Mouse (Mus musculus): ENCODE measurements around the gene Lmln. TPM values are rescaled to one million over a fixed set of nuclear protein-coding genes. Genes with fewer than 3 reads are reported as not detected.
"Not testable (repeated sequence)": the region's sequence is repeated elsewhere in the genome, so short reads cannot be mapped to it uniquely, and the experiment has no call there.

The Lmln gene
- polyA plus RNA-seq, 1 experiment = 11.4 TPM

DNA sequence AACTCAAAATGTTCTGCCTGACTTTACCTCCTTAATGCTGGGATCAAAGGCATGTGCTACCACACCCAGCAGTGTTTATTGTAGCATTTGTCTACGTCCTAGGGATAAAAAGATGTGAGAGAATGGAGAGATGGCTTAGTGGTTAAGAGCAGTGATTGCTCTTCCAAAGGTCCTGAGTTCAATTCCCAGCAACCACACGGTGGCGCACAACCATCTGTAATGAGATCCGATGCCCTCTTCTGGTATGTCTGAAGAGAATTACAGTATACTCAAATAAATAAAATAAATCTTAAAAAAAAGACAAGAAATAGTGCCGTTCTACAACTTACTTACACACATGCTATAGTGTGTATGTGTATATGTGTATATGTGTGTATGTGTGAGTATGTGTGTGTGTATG, 105.2 kb downstream of the Lmln start:
- H3K27ac ChIP-seq (ENCODE audit: insufficient read depth, low read length) = no peak overlapping the region
- 0 out of 2 replicates have a peak, but pooled peaks have one; percentile 15 for TF ChIP-seq CTCF (IDR thresholded peaks at IDR 0.05; ENCODE audit: extremely low read depth, insufficient read depth, low read length)
- TF ChIP-seq POLR2A (IDR thresholded peaks at IDR 0.05; ENCODE audit: extremely low read depth, insufficient read depth, low read length) = no peak
- H3K4me3 ChIP-seq (ENCODE audit: insufficient read depth, low read length) = no peak overlapping the region
- H3K4me1 ChIP-seq (ENCODE audit: control insufficient read depth, insufficient read depth, low read length) = no peaks in the 10 kb centered on the region

DNA sequence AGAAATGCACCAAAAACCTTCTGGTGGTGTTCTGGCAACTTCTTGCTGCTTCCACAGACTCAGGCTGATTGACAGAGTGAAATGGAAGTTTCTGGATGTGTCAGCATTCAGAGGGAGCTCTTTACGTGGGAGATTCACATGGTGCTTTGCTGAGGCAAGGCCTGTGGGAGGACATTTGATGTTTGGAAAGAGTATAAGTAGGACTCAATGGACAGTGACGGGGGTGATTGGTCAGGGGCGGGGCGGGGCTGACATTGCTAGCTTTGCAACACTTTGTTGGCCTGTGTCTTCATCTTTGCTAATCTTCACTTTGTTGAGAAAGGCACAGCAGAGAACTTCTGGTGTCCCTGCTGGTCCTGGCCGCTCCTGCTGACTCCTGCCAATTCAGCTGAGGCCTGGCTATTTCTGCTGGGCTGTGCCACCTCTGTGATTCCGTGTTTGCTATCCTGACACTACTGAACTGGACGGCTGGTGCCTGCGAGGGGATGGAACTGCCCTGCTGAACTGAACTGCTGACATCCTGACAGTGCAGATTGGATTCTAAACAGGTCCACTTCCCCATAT, 107.2 kb downstream of the Lmln start:
- Histone ChIP-seq H3K4me3 (ENCODE audit: insufficient read depth, low read length) (no peak overlapping the region), H3K27ac (ENCODE audit: insufficient read depth, low read length) (no peak overlapping the region), H3K4me1 (ENCODE audit: control insufficient read depth, insufficient read depth, low read length) (no peaks in the 10 kb centered on the region)
- TF ChIP-seq CTCF (IDR thresholded peaks at IDR 0.05; ENCODE audit: extremely low read depth, insufficient read depth, low read length) (no peak), POLR2A (IDR thresholded peaks at IDR 0.05; ENCODE audit: extremely low read depth, insufficient read depth, low read length) (no peak)

DNA sequence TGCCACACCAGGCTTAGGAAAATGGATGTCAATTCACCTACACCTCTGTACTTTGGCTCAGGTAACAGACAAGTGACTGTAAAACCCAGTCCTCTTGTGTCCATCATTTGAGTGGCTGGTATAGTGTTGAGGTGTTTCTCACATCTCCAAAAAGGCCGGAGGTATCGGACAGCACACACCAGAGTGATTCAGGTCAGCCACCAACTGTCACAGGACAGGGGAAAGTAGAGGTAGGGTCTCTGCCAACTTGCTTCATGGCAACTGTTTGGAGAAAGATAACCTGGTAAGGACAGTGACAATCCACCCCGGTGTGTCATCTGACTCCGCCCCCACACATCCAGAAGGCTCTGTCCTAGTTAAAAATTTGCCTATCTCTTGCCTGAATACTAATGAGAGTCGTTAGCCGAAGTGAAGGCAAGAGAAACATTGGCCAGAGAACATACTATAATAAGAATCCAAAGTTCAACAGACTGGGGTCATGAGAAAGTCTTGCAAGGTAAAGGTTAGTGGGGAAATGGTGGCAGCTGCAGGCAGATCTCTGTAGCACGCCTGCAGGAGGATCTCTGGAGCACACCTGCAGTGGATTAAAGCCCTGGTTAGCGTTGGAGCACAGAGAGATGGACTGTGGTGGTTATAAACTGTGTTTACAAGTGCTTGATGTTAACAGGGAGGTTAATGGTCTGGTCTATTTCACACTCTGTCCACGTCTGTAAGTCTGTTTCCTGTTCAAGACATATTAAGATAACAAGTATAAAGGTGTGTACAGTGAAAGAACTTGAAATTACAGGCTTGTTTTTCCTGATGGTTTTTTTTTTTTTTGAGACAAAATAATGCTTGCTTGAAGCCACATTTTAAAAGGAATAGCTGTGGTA, 108.6 kb downstream of the Lmln start:
- Histone ChIP-seq H3K4me1 (ENCODE audit: control insufficient read depth, insufficient read depth, low read length) (no peaks in the 10 kb centered on the region), H3K4me3 (ENCODE audit: insufficient read depth, low read length) (no peak overlapping the region), H3K27ac (ENCODE audit: insufficient read depth, low read length) (no peak overlapping the region)
- TF ChIP-seq CTCF (IDR thresholded peaks at IDR 0.05; ENCODE audit: extremely low read depth, insufficient read depth, low read length) = no peak
- TF ChIP-seq POLR2A (IDR thresholded peaks at IDR 0.05; ENCODE audit: extremely low read depth, insufficient read depth, low read length) = no peak

DNA sequence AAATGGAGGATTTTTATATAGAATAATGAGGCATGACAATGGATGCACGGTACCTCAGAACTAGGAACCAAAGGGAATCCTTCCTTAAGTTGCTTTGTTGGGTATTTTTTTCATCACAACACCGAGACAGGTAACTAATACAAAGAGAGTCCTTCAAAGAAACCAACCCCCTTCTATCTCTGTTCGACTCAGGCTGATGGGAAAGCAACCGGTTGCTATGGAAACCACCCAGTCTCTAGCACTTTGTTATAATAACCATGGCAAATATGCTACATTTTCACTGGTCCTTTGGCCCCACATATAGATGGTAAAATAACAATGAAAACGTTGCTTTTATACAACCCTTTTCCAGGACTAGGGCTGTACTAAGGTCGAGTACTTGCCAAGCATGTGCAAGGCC, 109.5 kb downstream of the Lmln start:
- Histone ChIP-seq H3K4me3 (ENCODE audit: insufficient read depth, low read length) (no peak overlapping the region), H3K27ac (ENCODE audit: insufficient read depth, low read length) (no peak overlapping the region), H3K4me1 (ENCODE audit: control insufficient read depth, insufficient read depth, low read length) (no peaks in the 10 kb centered on the region)
- no peak for TF ChIP-seq POLR2A (IDR thresholded peaks at IDR 0.05; ENCODE audit: extremely low read depth, insufficient read depth, low read length)
- no peak for TF ChIP-seq CTCF (IDR thresholded peaks at IDR 0.05; ENCODE audit: extremely low read depth, insufficient read depth, low read length)

DNA sequence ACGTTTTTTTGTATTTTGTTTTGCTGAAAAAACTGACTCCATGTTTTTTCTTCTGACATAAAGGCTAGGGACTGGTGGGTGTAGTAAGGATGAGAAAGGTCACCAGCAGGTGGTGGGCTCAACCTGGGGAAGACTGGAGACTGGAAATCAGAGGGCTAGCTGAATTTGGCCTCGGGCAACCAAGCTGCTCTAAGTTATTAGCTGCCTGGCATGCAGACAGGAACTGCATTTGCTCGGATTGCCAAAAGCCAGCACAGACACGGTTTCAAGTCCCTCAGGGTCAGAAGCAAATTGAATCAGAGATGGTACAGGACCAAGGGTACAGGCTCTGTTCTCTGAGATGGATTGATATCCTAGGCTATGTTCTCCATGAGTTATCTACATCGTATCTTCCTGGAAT, 110.8 kb downstream of the Lmln start:
- H3K4me1 ChIP-seq (ENCODE audit: control insufficient read depth, insufficient read depth, low read length) = peaks cover under 1% of the 10 kb centered on the region
- H3K27ac ChIP-seq (ENCODE audit: insufficient read depth, low read length) = no peak overlapping the region
- no peak overlapping the region for H3K4me3 ChIP-seq (ENCODE audit: insufficient read depth, low read length)
- TF ChIP-seq CTCF (IDR thresholded peaks at IDR 0.05; ENCODE audit: extremely low read depth, insufficient read depth, low read length) = no peak
- no peak for TF ChIP-seq POLR2A (IDR thresholded peaks at IDR 0.05; ENCODE audit: extremely low read depth, insufficient read depth, low read length)

DNA sequence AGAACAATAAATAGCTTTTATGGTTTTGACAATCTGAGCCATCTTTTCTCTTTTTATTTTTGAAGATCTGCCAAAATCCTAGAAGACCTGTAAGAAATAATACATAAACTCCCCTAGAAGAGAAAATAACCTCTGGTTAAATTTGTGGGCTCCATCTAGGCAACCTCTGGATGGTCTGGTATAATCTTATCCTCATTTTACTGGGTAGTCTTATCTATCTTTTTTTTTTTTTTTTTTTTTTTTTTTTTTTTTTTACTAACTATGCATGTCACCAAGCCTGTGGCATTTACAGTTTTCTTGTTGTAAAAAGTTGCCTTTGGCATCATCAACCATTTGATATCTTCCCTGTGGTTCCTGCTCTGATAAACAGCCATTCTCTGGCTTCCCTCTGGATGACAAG, 112.4 kb downstream of the Lmln start:
- Histone ChIP-seq H3K4me1 (ENCODE audit: control insufficient read depth, insufficient read depth, low read length) (peaks cover 2% of the 10 kb centered on the region), H3K4me3 (ENCODE audit: insufficient read depth, low read length) (no peak overlapping the region), H3K27ac (ENCODE audit: insufficient read depth, low read length) (no peak overlapping the region)
- no peak for TF ChIP-seq POLR2A (IDR thresholded peaks at IDR 0.05; ENCODE audit: extremely low read depth, insufficient read depth, low read length)
- TF ChIP-seq CTCF (IDR thresholded peaks at IDR 0.05; ENCODE audit: extremely low read depth, insufficient read depth, low read length) = no peak

DNA sequence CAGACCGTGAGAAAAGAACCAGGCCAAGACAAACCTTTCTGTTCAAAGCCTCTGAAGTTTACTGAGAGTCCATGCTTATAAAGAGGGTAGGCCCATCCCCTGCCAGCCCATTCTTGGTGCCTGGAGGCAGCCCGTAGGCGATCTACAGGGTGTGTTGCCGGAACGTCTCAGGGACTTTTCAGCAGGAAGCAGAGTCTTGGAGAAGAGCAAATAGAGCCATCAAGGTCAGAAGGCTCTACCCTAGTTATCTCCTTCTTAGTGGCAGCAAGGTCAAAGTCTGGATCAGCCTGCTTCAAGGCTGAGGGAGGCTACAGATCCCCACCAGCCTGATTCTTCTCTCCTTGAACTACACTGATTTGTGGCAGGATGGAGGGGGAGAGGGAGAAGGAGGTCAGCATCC, 114.5 kb downstream of the Lmln start:
- not testable (repeated sequence) for H3K27ac ChIP-seq (ENCODE audit: insufficient read depth, low read length); H3K4me1 ChIP-seq (ENCODE audit: control insufficient read depth, insufficient read depth, low read length); H3K4me3 ChIP-seq (ENCODE audit: insufficient read depth, low read length)

Other genes starting within 250 kb of the Lmln start
- gene Fyttd1, start 185.0 kb upstream of the Lmln start, polyA plus RNA-seq (2012; rRNA removed) = 49.9 and 54.0 TPM in 2 replicates
- 77.0 TPM in 2 replicates for gene Rubcn, start 184.8 kb upstream of the Lmln start, polyA plus RNA-seq (2012; rRNA removed)
- gene Lrch3, start 148.4 kb upstream of the Lmln start, polyA plus RNA-seq (2012; rRNA removed) = 30.0 and 31.7 TPM in 2 replicates
- 1.6 and 3.2 TPM in 2 replicates for gene Iqcg, start 6.3 kb upstream of the Lmln start, polyA plus RNA-seq (2012; rRNA removed)
- 772 and 780 TPM in 2 replicates for gene Rpl35a, start 6.1 kb upstream of the Lmln start, polyA plus RNA-seq (2012; rRNA removed)
- gene Osbpl11, start 122.5 kb downstream of the Lmln start, polyA plus RNA-seq (2012; rRNA removed) = 9.9 and 10.5 TPM in 2 replicates
- 24.3 and 24.5 TPM in 2 replicates for gene Snx4, start 188.9 kb downstream of the Lmln start, polyA plus RNA-seq (2012; rRNA removed)